Comparison of ENCODE assay signal across 8 mouse cellular contexts in the genomic region with DNA sequence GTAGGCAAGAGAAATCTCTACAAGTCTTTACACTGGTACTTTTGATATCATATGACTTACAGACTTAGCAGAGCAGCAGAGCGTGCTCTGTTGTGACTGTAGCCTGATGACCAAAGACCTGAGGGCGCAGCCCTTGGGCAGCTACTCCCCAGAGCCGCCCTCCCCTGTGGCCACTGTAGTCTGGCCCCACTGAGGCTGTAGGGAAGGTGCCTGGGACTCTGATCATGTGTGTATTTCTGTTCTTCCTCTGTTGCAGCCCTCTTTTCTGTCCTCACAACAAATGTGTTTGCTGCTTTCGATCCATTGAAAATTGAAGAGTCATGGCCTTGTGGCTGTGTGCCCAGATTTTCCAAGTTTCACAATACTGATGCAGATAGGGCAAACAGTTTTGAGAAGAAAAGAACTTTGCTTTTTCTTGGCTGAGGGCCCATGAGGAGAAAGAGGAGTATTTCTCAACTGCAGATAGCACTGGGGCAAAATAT. TPM values are rescaled to one million over a fixed set of nuclear protein-coding genes. Genes with fewer than 3 reads are reported as not detected.
A peak's percentile ranks its signal among the peaks of the same experiment; 100 is the strongest.
DNase-seq lines count a peak whose midpoint lies in the region; ATAC-seq and TF ChIP-seq lines count a peak whose summit lies in the region.

No protein-coding gene starts in this region.

- no peak for TF ChIP-seq CTCF in liver, embryonic 14.5 days (IDR thresholded peaks at IDR 0.05; ENCODE audit: low read depth)

- H3K36me3 ChIP-seq in intestine, embryonic 14.5 days (ENCODE audit: control insufficient read depth, insufficient read depth, low read length): no peaks in the 10 kb centered on the region
- no peaks in the 10 kb centered on the region for H3K36me3 ChIP-seq in liver, embryonic 14.5 days (replicated peaks; ENCODE audit: control insufficient read depth, insufficient read depth, low read depth)

- H3K4me1 ChIP-seq in intestine, embryonic 14.5 days (replicated peaks; ENCODE audit: control insufficient read depth, insufficient read depth, low read length): no peaks in the 10 kb centered on the region; the same call in 1 of the 2 replicates
- H3K4me1 ChIP-seq in liver, embryonic 14.5 days (replicated peaks; ENCODE audit: control insufficient read depth in 2 of 2, insufficient read depth in 2 of 2, low read length in 1 of 2): peaks cover 0 to 11% of the 10 kb centered on the region in 2 experiments; a peak in 1 of 4 replicates

- H3K27ac ChIP-seq in intestine, embryonic 14.5 days (ENCODE audit: low read depth): peak overlapping the region; percentile 57; the same call in 1 of the 2 replicates
- peak overlapping the region; percentile 33 for H3K27ac ChIP-seq in liver, embryonic 14.5 days

- peak overlapping the region; percentile 49 for H3K4me3 ChIP-seq in intestine, embryonic 14.5 days (ENCODE audit: low read depth, low read length)
- H3K4me3 ChIP-seq in liver, embryonic 14.5 days (ENCODE audit: insufficient read depth in 1 of 2, low read depth in 2 of 2, low read length in 2 of 2): peak overlapping the region; percentile 46 to 54

- no peak for TF ChIP-seq EP300 in liver, embryonic 14.5 days (IDR thresholded peaks at IDR 0.05; ENCODE audit: low read depth)

- WGBS in intestine, embryonic 14.5 days: 59% methylated on average over 4 of the region's 4 CpGs
- 47% methylated on average over 4 of the region's 4 CpGs for WGBS in liver, embryonic 14.5 days (ENCODE audit: insufficient replicate concordance)

- H3K27me3 ChIP-seq in intestine, embryonic 14.5 days (replicated peaks; ENCODE audit: control insufficient read depth, insufficient read depth, low read length): no peaks in the 10 kb centered on the region
- H3K27me3 ChIP-seq in liver, embryonic 14.5 days (ENCODE audit: control insufficient read depth, insufficient read depth, low read length): no peaks in the 10 kb centered on the region

- no peak for ATAC-seq in intestine, embryonic 14.5 days (replicated peaks; ENCODE audit: low FRiP score, low TSS enrichment, low read depth)
- peak; percentile 40 for ATAC-seq in liver, embryonic 14.5 days (ENCODE audit: insufficient read depth)
- peak; percentile 44 for ATAC-seq in monocyte, adult 5-6 weeks (replicated peaks; ENCODE audit: insufficient number of reproducible peaks, low FRiP score, low TSS enrichment, poor library complexity, severe bottlenecking)

- intact Hi-C loops in left cerebral cortex, postnatal 4 days (cut with DNase I): no loop called here
- intact Hi-C loops in left cerebral cortex, postnatal 25 days (cut with DNase I): no loop called here

- peak overlapping the region; percentile 52; the same call in 1 of the 2 replicates for H3K9ac ChIP-seq in intestine, embryonic 14.5 days (ENCODE audit: low read length)
- H3K9ac ChIP-seq in liver, embryonic 14.5 days (replicated peaks): no peak overlapping the region

- peak; percentile 28 for DNase-seq in left cerebral cortex, postnatal 4 days
- no peak for DNase-seq in left cerebral cortex, postnatal 25 days (ENCODE audit: low spot score in 2 of 2)
- peak; percentile 97 for DNase-seq in gonadal fat pad, adult 2 months (ENCODE audit: low read depth)
- DNase-seq in intestine, embryonic 14.5 days (ENCODE audit: low spot score): no peak
- DNase-seq in liver, embryonic 14.5 days (ENCODE audit: low read depth in 3 of 3, low spot score in 3 of 3): peak; percentile 27 to 35 (median 32)
- DNase-seq in right cerebral cortex, adult 18-20 months: no peak
- no peak for DNase-seq in left cerebral cortex, adult 8-10 months (ENCODE audit: low spot score in 2 of 2)

- no peaks in the 10 kb centered on the region for H3K9me3 ChIP-seq in intestine, embryonic 14.5 days (ENCODE audit: control insufficient read depth, low read length)
- no peaks in the 10 kb centered on the region for H3K9me3 ChIP-seq in liver, embryonic 14.5 days (ENCODE audit: control insufficient read depth, low read length)

- peak overlapping the region; percentile 65 for H3K4me2 ChIP-seq in intestine, embryonic 14.5 days (ENCODE audit: low read length)
- H3K4me2 ChIP-seq in liver, embryonic 14.5 days (ENCODE audit: low read depth): peak overlapping the region; percentile 55

RNA-seq across cellular contexts. Expression of a gene that starts 1.0 kb away (rescaled TPM):
- total RNA-seq in left cerebral cortex, postnatal 4 days (2021): 10 to 100 TPM; 16.4 to 16.7 TPM
- 10 to 100 TPM in 1 of 2 experiments, 1 to 10 TPM in 1; 8.1 to 11.7 TPM for total RNA-seq in left cerebral cortex, postnatal 25 days (2021)
- polyA plus RNA-seq in gonadal fat pad, adult 2 months (2012; rRNA removed): 1,056 and 1,271 TPM in 2 replicates
- 199 and 260 TPM in 2 replicates for polyA plus RNA-seq in intestine, embryonic 14.5 days (2014; fragmentation: Nextera tagmentation; extraction: Ambion mirVana)
- 84.8 and 111 TPM in 2 replicates for polyA plus RNA-seq in liver, embryonic 14.5 days (2012; rRNA removed)
- 291 and 292 TPM in 2 replicates for polyA plus RNA-seq in liver, embryonic 14.5 days (2014; fragmentation: Nextera tagmentation; extraction: Ambion mirVana)
- 79.6 to 228 TPM (median 228 TPM) in 3 replicates for total RNA-seq in monocyte, adult 5-6 weeks (2017)
- 10 to 100 TPM; 12.8 to 19.0 (median 17.3) TPM for total RNA-seq in left cerebral cortex, adult 8-10 months (2022)

Comparison
In these comparisons a context has a peak if more than half of its experiments do, and no peak if none do; other contexts are left out.
1. DNase-seq: peak in left cerebral cortex, postnatal 4 days (single experiment), gonadal fat pad, adult 2 months (single experiment) and liver, embryonic 14.5 days (3 of 3); none in left cerebral cortex, postnatal 25 days (0 of 2), intestine, embryonic 14.5 days (single experiment), right cerebral cortex, adult 18-20 months (single experiment) and left cerebral cortex, adult 8-10 months (0 of 2).